Mouse (Mus musculus): ENCODE results near the gene Git1.

Gene Git1

GRCm38 (mm10) chr11:77500361-77501325, 7.3 kb downstream of the Git1 start:
- in situ Hi-C loops (cut with MboI, MseI), result no loop called here

GRCm38 (mm10) chr11:77501392-77501791, 8.0 kb downstream of the Git1 start:
- in situ Hi-C loops (cut with MboI, MseI), result no loop called here

GRCm38 (mm10) chr11:77501971-77502370, 8.6 kb downstream of the Git1 start:
- in situ Hi-C loops (cut with MboI, MseI), result no loop called here

- in situ Hi-C loops (cut with MboI, MseI), result no loop called here
Measured at GRCm38 (mm10) chr11:77502481-77502880, 9.1 kb downstream of the Git1 start.

GRCm38 (mm10) chr11:77503511-77503910, 10.1 kb downstream of the Git1 start:
- in situ Hi-C loops (cut with MboI, MseI), result no loop called here

- in situ Hi-C loops (cut with MboI, MseI), result no loop called here
Measured at GRCm38 (mm10) chr11:77504377-77504776, 11.0 kb downstream of the Git1 start.

- in situ Hi-C loops (cut with MboI, MseI), result no loop called here
Measured at GRCm38 (mm10) chr11:77505291-77505980, 12.1 kb downstream of the Git1 start.

GRCm38 (mm10) chr11:77506273-77506672, 12.9 kb downstream of the Git1 start:
- in situ Hi-C loops (cut with MboI, MseI), result no loop called here

- in situ Hi-C loops (cut with MboI, MseI), result no loop called here
Measured at GRCm38 (mm10) chr11:77506941-77507340, 13.6 kb downstream of the Git1 start.

- in situ Hi-C loops (cut with MboI, MseI), result no loop called here
Measured at GRCm38 (mm10) chr11:77507426-77507825, 14.1 kb downstream of the Git1 start.

GRCm38 (mm10) chr11:77508068-77509021, 15.0 kb downstream of the Git1 start:
- in situ Hi-C loops (cut with MboI, MseI), result no loop called here

- in situ Hi-C loops (cut with MboI, MseI), result no loop called here
Measured at GRCm38 (mm10) chr11:77511336-77511735, 18.0 kb downstream of the Git1 start.

- in situ Hi-C loops (cut with MboI, MseI), result no loop called here
Measured at GRCm38 (mm10) chr11:77512891-77513810, 19.8 kb downstream of the Git1 start.

GRCm38 (mm10) chr11:77513811-77514170, 20.4 kb downstream of the Git1 start:
- in situ Hi-C loops (cut with MboI, MseI), result no loop called here

- in situ Hi-C loops (cut with MboI, MseI), result no loop called here
Measured at GRCm38 (mm10) chr11:77514281-77514831, 21.0 kb downstream of the Git1 start.

GRCm38 (mm10) chr11:77514832-77515636, 21.7 kb downstream of the Git1 start, which contains the start of gene Abhd15:
TSS of gene Abhd15 (plus strand) at chr11:77515121.
- in situ Hi-C loops (cut with MboI, MseI), result no loop called here

- in situ Hi-C loops (cut with MboI, MseI), result no loop called here
Measured at GRCm38 (mm10) chr11:77515637-77516552, 22.5 kb downstream of the Git1 start, which contains the start of gene Trp53i13. TSS of gene Trp53i13 (minus strand) at chr11:77515980.

Data from T-helper 2 cell (primary cell).